Mouse (Mus musculus) E14TG2a.4 (cell line): ENCODE measurements around the gene Slc24a2.

Experiments
- CTCF ChIP-seq: conservative IDR thresholded peaks from 2 replicates; pipeline ENCODE4 v1.5.1; 2014; ENCODE audit warnings: low read length
- POU5F1 ChIP-seq: IDR thresholded peaks from 2 replicates; pipeline ENCODE4 v1.6.1; 2014; ENCODE audit warnings: low read length, borderline replicate concordance

GRCm38 (mm10) chr4:87274276-87274675 is 44.0 kb upstream of the Slc24a2 start:
- TF ChIP-seq CTCF (no peak), POU5F1 (no peak)
